Mouse (Mus musculus) right cerebral cortex, postnatal 4 days (tissue): ENCODE measurements at regions not wholly inside any gene's neighbourhood (a gene's known extent, or its start where the extent isn't known, plus 50 kb on each side); places are given as distances from the start of the nearest gene placed in this dataset.

ENCODE experiments used
- DNase-seq: peaks from one replicate; pipeline ENCODE4 v3.0.0-alpha.2; 2022

- DNase-seq: no peak
Measured at GRCm38 (mm10) chr2:162720016-162720415, 59.1 kb upstream of the Ptprt start.

GRCm38 (mm10) chr2:162718466-162718865, 57.5 kb upstream of the Ptprt start:
- peak; percentile 26 for DNase-seq

GRCm38 (mm10) chr2:162714976-162715375, 54.0 kb upstream of the Ptprt start:
- no peak for DNase-seq

- DNase-seq: no peak
Measured at GRCm38 (mm10) chr2:162712972-162713371, 52.0 kb upstream of the Ptprt start.

- DNase-seq: no peak
Measured at GRCm38 (mm10) chr2:162712394-162712793, 51.4 kb upstream of the Ptprt start.
